Mouse (Mus musculus) erythroblast, embryonic 14.5 days (primary cell): ENCODE data around the gene Efcab10.

Experiments used
- GATA1 ChIP-seq: IDR thresholded peaks from 2 replicates; pipeline ENCODE4 v1.6.1; 2012; ENCODE audit warnings: low read length, inconsistent platforms, mixed read lengths
- TAL1 ChIP-seq: IDR thresholded peaks from 3 replicates; pipeline ENCODE4 v1.6.1; 2012; ENCODE audit warnings: low read length, inconsistent platforms, mixed read lengths

- TF ChIP-seq TAL1 (no peak), GATA1 (no peak)
Measured at GRCm38 (mm10) chr12:33360729-33361128, 33.9 kb upstream of the Efcab10 start.
